Mouse (Mus musculus): ENCODE results near the gene Kbtbd4. TPM values are rescaled to one million over a fixed set of nuclear protein-coding genes. Genes with fewer than 3 reads are reported as not detected.
"Not testable (repeated sequence)": the region's sequence is repeated elsewhere in the genome, so short reads cannot be mapped to it uniquely, and the experiment has no call there.

Gene Kbtbd4
- polyA plus RNA-seq, 1 experiment from 2014 or later = 59.1 TPM

DNA sequence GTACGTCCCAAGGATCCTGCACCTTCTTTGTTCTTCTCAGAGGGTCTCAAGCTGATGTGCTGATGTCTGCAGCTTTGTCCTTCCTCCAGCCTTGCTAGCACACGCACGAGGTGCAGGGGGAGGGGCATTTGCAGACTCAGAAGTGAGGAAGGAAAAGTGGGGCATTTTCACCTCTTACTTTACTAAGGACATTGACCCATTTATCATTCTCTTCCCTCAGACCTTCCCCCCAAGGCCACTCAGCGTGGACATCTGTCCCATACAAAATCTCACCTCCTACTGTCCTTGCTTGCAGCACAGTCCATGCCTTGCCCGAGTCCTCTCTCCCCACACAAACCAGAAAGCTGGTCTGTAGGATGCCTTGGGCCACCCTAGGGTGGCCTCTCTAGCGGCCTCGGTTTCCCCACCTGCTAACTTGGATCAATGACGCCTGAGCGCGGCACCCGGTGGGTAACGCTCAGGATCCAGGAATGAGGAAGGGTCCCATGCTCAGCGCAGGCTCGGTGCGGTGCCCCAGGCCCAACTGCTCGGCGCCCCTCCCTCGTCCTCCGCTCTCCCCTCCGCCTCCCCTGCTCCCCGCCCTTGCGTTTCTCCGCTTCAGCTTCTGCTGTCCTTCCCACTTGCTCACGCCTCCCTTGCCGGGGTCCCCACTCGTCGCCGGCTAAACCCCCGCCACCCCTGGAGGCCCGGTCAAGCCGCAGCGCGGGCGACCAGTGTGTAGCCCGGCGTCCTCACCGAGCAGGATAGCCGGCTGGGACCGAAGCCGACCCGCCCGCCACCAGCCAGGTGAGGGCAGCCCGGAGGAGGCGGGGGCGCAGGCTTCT is 19.1 kb upstream of the Kbtbd4 start, which contains the start of gene C1qtnf4:
C1qtnf4 (plus strand) TSS at position 643 of the 824 bp plus-strand sequence.
- Histone ChIP-seq H3K27ac (peak within 1 kb of the TSS; percentile 87), H3K27me3 (ENCODE audit: poor library complexity, severe bottlenecking) (peaks cover 77% of the 10 kb centered on the region), H3K4me1 (peaks cover 54% of the 10 kb centered on the region)

GRCm38 (mm10) chr2:90886436-90886835 is 18.1 kb upstream of the Kbtbd4 start:
- 20% methylated on average over 6 of the region's 6 CpGs for WGBS
- Histone ChIP-seq H3K27ac (peak overlapping the region; percentile 87; the same call in 1 of the 2 replicates), H3K9me3 (no peaks in the 10 kb centered on the region; the same call in 1 of the 2 replicates), H3K27me3 (ENCODE audit: poor library complexity, severe bottlenecking) (peaks cover 78% of the 10 kb centered on the region), H3K36me3 (replicated peaks) (no peaks in the 10 kb centered on the region), H3K4me1 (peaks cover 46% of the 10 kb centered on the region), H3K4me3 (peak overlapping the region; percentile 73)
- no peak for DNase-seq (ENCODE audit: extremely low spot score, low spot score)

More for the DNA sequence above, 19.1 kb upstream of the Kbtbd4 start, which contains the start of gene C1qtnf4:
- no peaks in the 10 kb centered on the region; the same call in 1 of the 2 replicates for H3K9me3 ChIP-seq
- peak; percentile 62 for DNase-seq (ENCODE audit: extremely low spot score, low spot score)
- no peaks in the 10 kb centered on the region for H3K36me3 ChIP-seq (replicated peaks)
- peak within 1 kb of the TSS; percentile 73 for H3K4me3 ChIP-seq
- WGBS = under 1% methylated on average over 45 of the region's 45 CpGs

DNA sequence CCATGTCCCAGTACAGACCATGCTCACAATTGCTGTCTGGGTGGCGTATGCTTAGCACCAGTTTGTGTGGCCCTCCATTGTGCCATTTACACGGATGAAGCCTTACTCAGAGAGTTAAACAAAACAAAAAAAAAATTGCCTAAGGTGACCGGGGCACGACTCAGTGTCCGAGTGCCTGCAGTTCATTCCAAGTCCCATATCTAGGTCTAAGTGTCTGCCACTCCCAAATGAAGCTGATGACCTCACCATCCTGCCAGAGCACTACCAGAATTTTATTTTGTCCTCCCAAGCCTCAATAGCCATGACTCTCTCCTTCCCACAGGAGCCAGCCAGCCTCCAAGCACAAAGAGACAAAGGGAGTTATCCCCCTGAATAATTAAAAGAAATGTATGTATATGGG is 16.9 kb upstream of the Kbtbd4 start:
- 73% methylated on average over 5 of the region's 5 CpGs for WGBS

GRCm38 (mm10) chr2:90889550-90890548 is 14.7 kb upstream of the Kbtbd4 start:
- Histone ChIP-seq H3K27ac (peak overlapping the region; percentile 83), H3K27me3 (ENCODE audit: poor library complexity, severe bottlenecking) (peaks cover 74% of the 10 kb centered on the region), H3K36me3 (replicated peaks) (peaks cover 26% of the 10 kb centered on the region), H3K4me3 (peak overlapping the region; percentile 57), H3K4me1 (peaks cover 41% of the 10 kb centered on the region), H3K9me3 (no peaks in the 10 kb centered on the region)
- WGBS = 5% methylated on average over 133 of the region's 133 CpGs
- peak; percentile 51 for DNase-seq (ENCODE audit: extremely low spot score, low spot score)

More for the DNA sequence above, 16.9 kb upstream of the Kbtbd4 start:
- Histone ChIP-seq H3K9me3 (no peaks in the 10 kb centered on the region; the same call in 1 of the 2 replicates), H3K4me1 (peaks cover 46% of the 10 kb centered on the region), H3K36me3 (replicated peaks) (peaks cover 7% of the 10 kb centered on the region; the same call in 1 of the 2 replicates), H3K4me3 (no peak overlapping the region), H3K27ac (no peak overlapping the region), H3K27me3 (ENCODE audit: poor library complexity, severe bottlenecking) (peaks cover 86% of the 10 kb centered on the region)
- DNase-seq (ENCODE audit: extremely low spot score, low spot score) = no peak

DNA sequence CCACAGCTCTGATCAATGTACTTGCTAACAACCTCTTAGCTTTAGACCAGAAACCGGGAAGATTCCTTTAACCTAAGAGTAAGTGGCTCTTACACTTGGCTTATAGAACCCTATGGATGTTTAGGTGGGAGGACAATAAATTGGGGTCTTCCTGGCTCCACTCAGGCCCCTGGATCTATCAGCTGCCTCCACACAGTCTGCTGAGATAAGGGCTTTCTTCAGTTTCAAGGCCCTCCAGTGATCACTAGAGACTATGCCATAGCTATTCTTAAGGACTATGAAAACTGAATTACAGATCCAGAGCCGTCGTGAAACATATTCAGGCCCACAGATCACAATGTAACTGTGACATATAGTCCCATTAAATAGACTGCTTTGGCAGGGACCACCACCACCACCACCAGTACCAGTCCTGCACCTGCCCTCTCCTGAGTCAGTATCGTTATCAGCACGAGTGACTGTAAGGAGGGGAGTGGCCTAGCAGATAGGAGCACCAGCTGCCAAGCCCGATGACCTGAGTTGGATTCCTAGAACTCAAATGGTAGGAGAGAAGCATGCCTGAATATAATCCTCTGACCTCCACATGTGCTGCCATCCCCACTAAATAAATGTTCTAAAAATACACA is 10.8 kb upstream of the Kbtbd4 start:
- no peak for DNase-seq (ENCODE audit: extremely low spot score, low spot score)
- Histone ChIP-seq H3K4me3 (no peak overlapping the region), H3K27ac (peak overlapping the region; percentile 56; the same call in 1 of the 2 replicates), H3K9me3 (no peaks in the 10 kb centered on the region), H3K36me3 (replicated peaks) (peaks cover 65% of the 10 kb centered on the region), H3K4me1 (peaks cover 14% of the 10 kb centered on the region), H3K27me3 (ENCODE audit: poor library complexity, severe bottlenecking) (peaks cover 34% of the 10 kb centered on the region)
- WGBS = 91% methylated on average over 6 of the region's 6 CpGs

- H3K4me3 ChIP-seq; H3K27ac ChIP-seq; H3K9me3 ChIP-seq; DNase-seq (ENCODE audit: extremely low spot score, low spot score): not testable (repeated sequence)
- Histone ChIP-seq H3K4me1 (peaks cover 12% of the 10 kb centered on the region), H3K36me3 (replicated peaks) (peaks cover 70% of the 10 kb centered on the region), H3K27me3 (ENCODE audit: poor library complexity, severe bottlenecking) (peaks cover 29% of the 10 kb centered on the region)
- WGBS = 82% methylated on average over 3 of the region's 3 CpGs
These were observed 10.3 kb upstream of the Kbtbd4 start for GRCm38 (mm10) chr2:90894299-90894677.

DNA sequence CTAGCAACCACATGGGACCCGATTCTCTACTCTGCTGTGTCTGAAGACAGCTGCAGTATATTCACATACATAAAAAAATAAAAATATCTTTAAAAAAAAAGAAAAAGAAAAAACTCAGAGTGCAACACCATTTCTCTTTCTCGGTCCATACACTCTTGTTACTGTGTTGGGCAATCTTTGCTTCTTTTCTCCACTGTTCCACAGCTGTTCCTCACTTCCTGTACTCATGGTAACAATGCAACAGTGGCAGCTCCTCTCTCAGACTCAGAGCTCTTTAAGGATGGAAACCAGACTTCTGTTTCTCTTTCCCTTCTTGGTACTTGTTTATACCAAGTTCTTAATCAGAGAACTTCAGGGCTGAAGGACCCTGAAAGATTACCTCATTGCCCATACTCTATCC is 1.1 kb upstream of the Kbtbd4 start:
- H3K36me3 ChIP-seq (replicated peaks) = peaks cover 72% of the 10 kb centered on the region
- H3K27ac ChIP-seq = peak overlapping the region; percentile 98
- no peak for DNase-seq (ENCODE audit: extremely low spot score, low spot score)
- WGBS = 90% methylated on average over 2 of the region's 2 CpGs
- H3K4me3 ChIP-seq = peak overlapping the region; percentile 96
- H3K9me3 ChIP-seq = no peaks in the 10 kb centered on the region
- H3K4me1 ChIP-seq = peaks cover 38% of the 10 kb centered on the region
- H3K27me3 ChIP-seq (ENCODE audit: poor library complexity, severe bottlenecking) = no peaks in the 10 kb centered on the region

GRCm38 (mm10) chr2:90904856-90905224 is 300 bp downstream of the Kbtbd4 start:
- Histone ChIP-seq H3K27me3 (ENCODE audit: poor library complexity, severe bottlenecking) (no peaks in the 10 kb centered on the region), H3K4me1 (peaks cover 38% of the 10 kb centered on the region), H3K27ac (peak overlapping the region; percentile 98), H3K36me3 (replicated peaks) (peaks cover 72% of the 10 kb centered on the region), H3K9me3 (no peaks in the 10 kb centered on the region), H3K4me3 (peak overlapping the region; percentile 96)
- WGBS = 0% methylated on average over 21 of the region's 21 CpGs
- peak; percentile 84 for DNase-seq (ENCODE audit: extremely low spot score, low spot score)

GRCm38 (mm10) chr2:90906721-90907120 is 2.2 kb downstream of the Kbtbd4 start:
- DNase-seq (ENCODE audit: extremely low spot score, low spot score) = no peak
- Histone ChIP-seq H3K4me3 (no peak overlapping the region), H3K27me3 (ENCODE audit: poor library complexity, severe bottlenecking) (no peaks in the 10 kb centered on the region), H3K36me3 (replicated peaks) (peaks cover 73% of the 10 kb centered on the region), H3K9me3 (no peaks in the 10 kb centered on the region), H3K4me1 (peaks cover 38% of the 10 kb centered on the region), H3K27ac (no peak overlapping the region)
- WGBS = 95% methylated on average over 2 of the region's 2 CpGs

GRCm38 (mm10) chr2:90910861-90911260 is 6.3 kb downstream of the Kbtbd4 start:
- no peaks in the 10 kb centered on the region for H3K9me3 ChIP-seq
- H3K27ac ChIP-seq = no peak overlapping the region
- 82% methylated on average over 1 of the region's 1 CpGs for WGBS
- peaks cover 98% of the 10 kb centered on the region for H3K36me3 ChIP-seq (replicated peaks)
- H3K27me3 ChIP-seq (ENCODE audit: poor library complexity, severe bottlenecking) = no peaks in the 10 kb centered on the region
- H3K4me3 ChIP-seq = no peak overlapping the region
- DNase-seq (ENCODE audit: extremely low spot score, low spot score) = no peak
- H3K4me1 ChIP-seq = peaks cover 24% of the 10 kb centered on the region

DNA sequence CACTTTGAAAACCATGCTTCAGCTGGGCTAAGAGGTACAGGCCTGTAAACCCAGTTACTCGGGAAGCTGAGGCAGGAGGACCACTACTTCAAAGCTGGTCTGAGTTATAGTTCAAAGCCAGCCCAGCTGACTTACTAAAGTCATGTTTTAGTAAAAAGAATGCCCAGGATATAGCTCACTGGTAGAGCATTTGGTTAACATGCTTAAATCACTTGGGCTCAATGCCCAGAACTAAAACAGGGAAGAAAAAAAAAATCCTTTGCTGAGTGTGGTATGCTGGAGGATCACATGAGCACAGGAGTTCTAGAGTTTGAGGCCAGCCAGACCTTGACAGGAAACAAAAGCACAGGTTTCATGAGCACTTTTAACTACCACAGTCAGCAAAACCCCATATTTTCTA is 7.1 kb downstream of the Kbtbd4 start:
- Histone ChIP-seq H3K4me3 (no peak overlapping the region), H3K27me3 (ENCODE audit: poor library complexity, severe bottlenecking) (no peaks in the 10 kb centered on the region), H3K36me3 (replicated peaks) (peaks cover 92% of the 10 kb centered on the region), H3K9me3 (no peaks in the 10 kb centered on the region), H3K4me1 (peaks cover 25% of the 10 kb centered on the region), H3K27ac (no peak overlapping the region)
- 91% methylated on average over 1 of the region's 1 CpGs for WGBS
- no peak for DNase-seq (ENCODE audit: extremely low spot score, low spot score)

GRCm38 (mm10) chr2:90913671-90914070 is 9.1 kb downstream of the Kbtbd4 start:
- no peak for DNase-seq (ENCODE audit: extremely low spot score, low spot score)
- peaks cover 34% of the 10 kb centered on the region for H3K4me1 ChIP-seq
- no peaks in the 10 kb centered on the region for H3K9me3 ChIP-seq
- H3K4me3 ChIP-seq = no peak overlapping the region
- no peaks in the 10 kb centered on the region for H3K27me3 ChIP-seq (ENCODE audit: poor library complexity, severe bottlenecking)
- peaks cover 72% of the 10 kb centered on the region for H3K36me3 ChIP-seq (replicated peaks)
- WGBS = 95% methylated on average over 2 of the region's 2 CpGs
- no peak overlapping the region for H3K27ac ChIP-seq

All from forebrain, embryonic 10.5 days (tissue).